Mouse (Mus musculus): Measurements from ENCODE around the gene Pla2g7. TPM values are rescaled to one million over a fixed set of nuclear protein-coding genes. Genes with fewer than 3 reads are reported as not detected.

Pla2g7 gene
- total and polyA plus RNA-seq, 2 experiments from 2014 or later = 115 to 313 TPM

- H3K9me3 ChIP-seq (ENCODE audit: low read length) = no peaks in the 10 kb centered on the region
- DNase-seq (ENCODE audit: low spot score) = no peak
- TF ChIP-seq CTCF (IDR thresholded peaks at IDR 0.05; ENCODE audit: low read depth) = no peak
- no peaks in the 10 kb centered on the region for H3K36me3 ChIP-seq (ENCODE audit: insufficient read depth, low read length)
- no peaks in the 10 kb centered on the region for H3K27me3 ChIP-seq (ENCODE audit: insufficient read depth, low read length)
- H3K27ac ChIP-seq = no peak overlapping the region
- 91% methylated on average over 9 of the region's 9 CpGs for WGBS
- no peak overlapping the region for H3K4me3 ChIP-seq (ENCODE audit: low read length)
- H3K4me1 ChIP-seq (ENCODE audit: insufficient read depth, low read length) = no peaks in the 10 kb centered on the region
- no peak overlapping the region for H3K9ac ChIP-seq (replicated peaks; ENCODE audit: low read length)
- no peak overlapping the region for H3K4me2 ChIP-seq (ENCODE audit: low read depth, low read length)
- ATAC-seq = no peak
These were observed 51.3 kb downstream of the Pla2g7 start for GRCm38 (mm10) chr17:43619156-43619555.

- WGBS = 88% methylated on average over 10 of the region's 10 CpGs
These were observed 54.2 kb downstream of the Pla2g7 start for GRCm38 (mm10) chr17:43622076-43622475.

DNA sequence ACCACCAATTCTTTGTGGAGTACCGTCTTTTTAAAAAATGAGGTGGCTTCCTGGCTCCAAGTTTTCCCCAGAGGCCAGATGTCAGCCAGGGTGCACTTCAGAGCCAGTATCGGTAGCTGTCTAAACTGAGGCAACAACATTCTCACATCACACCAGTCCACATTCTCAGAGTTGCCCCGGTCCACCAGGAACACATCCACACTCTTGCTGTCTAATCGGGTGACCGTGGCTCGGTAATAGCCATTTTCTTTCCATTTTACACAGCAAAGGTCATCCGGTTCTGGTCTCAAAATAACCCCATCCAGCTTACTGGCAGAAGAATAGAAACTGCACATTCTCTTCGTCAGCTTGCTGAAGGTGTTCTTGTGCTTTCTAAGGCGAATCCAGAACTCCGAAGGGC lies 60.3 kb downstream of the Pla2g7 start:
- ATAC-seq = no peak
- Histone ChIP-seq H3K9ac (replicated peaks; ENCODE audit: low read length) (no peak overlapping the region), H3K27me3 (ENCODE audit: insufficient read depth, low read length) (peaks cover 15% of the 10 kb centered on the region), H3K27ac (no peak overlapping the region), H3K4me1 (ENCODE audit: insufficient read depth, low read length) (peaks cover 12% of the 10 kb centered on the region), H3K4me2 (ENCODE audit: low read depth, low read length) (no peak overlapping the region), H3K9me3 (ENCODE audit: low read length) (no peaks in the 10 kb centered on the region), H3K4me3 (ENCODE audit: low read length) (no peak overlapping the region), H3K36me3 (ENCODE audit: insufficient read depth, low read length) (no peaks in the 10 kb centered on the region)
- DNase-seq (ENCODE audit: low spot score) = no peak
- WGBS = 92% methylated on average over 10 of the region's 10 CpGs
- TF ChIP-seq CTCF (IDR thresholded peaks at IDR 0.05; ENCODE audit: low read depth) = no peak

More at GRCm38 (mm10) chr17:43622076-43622475, 54.2 kb downstream of the Pla2g7 start:
- no peak for DNase-seq (ENCODE audit: low spot score)
- Histone ChIP-seq H3K4me3 (ENCODE audit: low read length) (no peak overlapping the region), H3K4me2 (ENCODE audit: low read depth, low read length) (no peak overlapping the region), H3K9ac (replicated peaks; ENCODE audit: low read length) (no peak overlapping the region), H3K36me3 (ENCODE audit: insufficient read depth, low read length) (no peaks in the 10 kb centered on the region), H3K4me1 (ENCODE audit: insufficient read depth, low read length) (no peaks in the 10 kb centered on the region), H3K27ac (no peak overlapping the region), H3K27me3 (ENCODE audit: insufficient read depth, low read length) (no peaks in the 10 kb centered on the region), H3K9me3 (ENCODE audit: low read length) (no peaks in the 10 kb centered on the region)
- no peak for TF ChIP-seq CTCF (IDR thresholded peaks at IDR 0.05; ENCODE audit: low read depth)
- no peak for ATAC-seq

DNA sequence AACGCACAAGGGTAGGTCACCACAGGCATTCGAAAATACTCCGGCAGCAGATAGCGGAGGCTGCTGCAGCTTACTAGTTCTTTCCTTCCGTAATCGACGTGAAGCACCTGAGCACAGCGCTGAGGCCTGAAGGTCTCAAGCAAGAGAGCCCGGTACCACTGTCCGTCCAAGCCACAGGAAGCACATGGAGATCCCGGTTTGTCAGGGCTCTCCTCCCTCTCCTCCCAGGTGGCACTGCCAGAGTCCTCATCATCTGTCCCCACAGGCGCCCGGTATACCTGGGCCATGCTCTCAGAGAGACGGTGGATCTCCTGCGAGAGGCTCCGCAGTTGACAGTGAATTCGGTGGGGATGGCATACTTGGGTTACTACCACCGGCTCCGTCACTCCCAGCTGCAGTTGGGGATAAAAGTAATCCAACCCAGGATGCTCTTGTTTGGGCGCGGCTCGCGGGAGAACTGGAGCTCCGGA lies 61.2 kb downstream of the Pla2g7 start:
- Histone ChIP-seq H3K9me3 (ENCODE audit: low read length) (no peaks in the 10 kb centered on the region), H3K36me3 (ENCODE audit: insufficient read depth, low read length) (no peaks in the 10 kb centered on the region), H3K27me3 (ENCODE audit: insufficient read depth, low read length) (peaks cover 15% of the 10 kb centered on the region), H3K9ac (replicated peaks; ENCODE audit: low read length) (0 out of 2 replicates have a peak overlapping the region, but pooled peaks have one; percentile 52), H3K4me3 (ENCODE audit: low read length) (peak overlapping the region; percentile 43), H3K4me2 (ENCODE audit: low read depth, low read length) (peak overlapping the region; percentile 61), H3K4me1 (ENCODE audit: insufficient read depth, low read length) (peaks cover 12% of the 10 kb centered on the region), H3K27ac (no peak overlapping the region)
- DNase-seq (ENCODE audit: low spot score) = no peak
- ATAC-seq = peak; percentile 38; the same call in 1 of the 2 replicates
- TF ChIP-seq CTCF (IDR thresholded peaks at IDR 0.05; ENCODE audit: low read depth) = no peak
- WGBS = 22% methylated on average over 24 of the region's 24 CpGs

DNA sequence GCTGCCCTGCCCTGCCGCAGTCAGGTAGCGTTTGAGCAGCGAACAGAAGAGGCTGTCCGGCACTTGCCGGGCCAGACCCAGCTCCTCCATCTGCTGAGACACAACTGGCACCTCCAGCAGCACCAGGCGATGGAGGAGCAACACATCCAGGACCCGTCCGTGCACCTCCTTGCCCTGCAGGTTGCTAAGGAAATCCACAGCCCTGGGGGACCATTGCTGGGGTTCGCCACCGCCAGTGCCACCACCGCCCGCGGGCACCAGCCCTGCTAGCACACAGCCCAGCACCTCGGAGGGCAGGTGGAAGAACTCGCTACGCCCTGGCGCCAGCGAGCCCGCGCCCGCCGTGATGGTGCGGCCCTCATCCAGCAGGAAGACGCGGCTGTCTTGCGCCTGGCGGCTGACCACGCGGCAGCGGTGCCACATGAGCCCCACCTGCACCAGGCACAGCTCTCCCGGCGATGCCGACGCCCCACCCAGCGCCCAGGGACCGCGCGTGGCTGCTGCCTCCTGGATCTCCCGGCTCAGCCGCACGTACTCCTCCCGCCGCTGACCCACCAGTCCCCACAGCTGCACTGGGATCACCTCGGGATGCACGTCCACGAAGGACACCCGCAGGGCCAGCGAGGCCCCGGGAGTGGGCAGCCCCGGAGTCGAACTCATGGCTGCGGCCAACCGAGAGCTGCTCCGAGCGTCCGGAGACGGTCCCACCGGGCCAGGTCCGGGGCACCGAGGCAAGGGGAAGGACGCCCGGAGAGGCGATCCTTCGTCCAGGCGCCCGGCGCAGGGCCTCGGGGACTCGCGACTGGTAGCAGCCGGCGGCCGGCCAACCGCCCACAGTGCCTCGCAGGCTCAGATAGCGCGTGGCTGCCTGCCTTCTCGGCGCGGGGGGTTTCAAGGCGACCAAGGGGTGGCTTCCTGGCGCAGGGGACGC lies 61.9 kb downstream of the Pla2g7 start, which contains the start of gene Tdrd6:
TSS of gene Tdrd6 (minus strand) at position 804 of the 931 bp plus-strand sequence.
- DNase-seq (ENCODE audit: low spot score) = peak; percentile 32
- Histone ChIP-seq H3K4me1 (ENCODE audit: insufficient read depth, low read length) (peaks cover 12% of the 10 kb centered on the region), H3K4me3 (ENCODE audit: low read length) (peak within 1 kb of the TSS; percentile 43), H3K27ac (no peak within 1 kb of the TSS), H3K27me3 (ENCODE audit: insufficient read depth, low read length) (peaks cover 15% of the 10 kb centered on the region), H3K4me2 (ENCODE audit: low read depth, low read length) (peak within 1 kb of the TSS; percentile 61), H3K36me3 (ENCODE audit: insufficient read depth, low read length) (no peaks in the 10 kb centered on the region), H3K9me3 (ENCODE audit: low read length) (no peaks in the 10 kb centered on the region), H3K9ac (replicated peaks; ENCODE audit: low read length) (peak within 1 kb of the TSS; percentile 52)
- ATAC-seq = peak; percentile 69
- WGBS = 3% methylated on average over 81 of the region's 83 CpGs
- TF ChIP-seq CTCF (IDR thresholded peaks at IDR 0.05; ENCODE audit: low read depth) = no peak

GRCm38 (mm10) chr17:43630427-43630760 lies 62.5 kb downstream of the Pla2g7 start:
- peak; percentile 15 for DNase-seq (ENCODE audit: low spot score)
- Histone ChIP-seq H3K4me1 (ENCODE audit: insufficient read depth, low read length) (peaks cover 12% of the 10 kb centered on the region), H3K4me2 (ENCODE audit: low read depth, low read length) (peak overlapping the region; percentile 61), H3K9me3 (ENCODE audit: low read length) (no peaks in the 10 kb centered on the region), H3K36me3 (ENCODE audit: insufficient read depth, low read length) (no peaks in the 10 kb centered on the region), H3K9ac (replicated peaks; ENCODE audit: low read length) (peak overlapping the region; percentile 52; the same call in 1 of the 2 replicates), H3K27ac (no peak overlapping the region), H3K4me3 (ENCODE audit: low read length) (peak overlapping the region; percentile 43), H3K27me3 (ENCODE audit: insufficient read depth, low read length) (peaks cover 15% of the 10 kb centered on the region)
- ATAC-seq = peak; percentile 46; the same call in 1 of the 2 replicates
- 41% methylated on average over 13 of the region's 13 CpGs for WGBS
- TF ChIP-seq CTCF (IDR thresholded peaks at IDR 0.05; ENCODE audit: low read depth) = no peak
